Mouse (Mus musculus): ENCODE data around the gene Fem1a.

DNA sequence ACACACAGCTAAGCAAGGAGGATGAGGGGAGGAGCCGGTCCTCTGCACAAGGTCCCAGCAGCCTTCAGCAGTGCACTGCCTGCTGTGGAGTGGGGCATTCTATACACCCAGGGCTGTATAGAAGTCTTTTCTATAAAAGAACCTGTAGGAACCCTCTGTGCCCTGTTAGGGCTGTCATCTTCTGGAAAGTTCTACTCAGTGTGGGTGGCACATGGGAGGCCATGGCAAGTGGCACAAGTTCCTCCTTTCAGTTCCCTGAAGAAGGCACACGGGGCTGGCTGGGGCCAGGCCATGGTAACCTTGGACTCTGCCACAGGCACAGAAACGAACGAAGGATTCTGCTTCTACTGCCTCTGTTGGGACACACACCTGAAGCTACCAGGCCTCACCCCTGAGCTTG lies 8.4 kb downstream of the Fem1a start:
- TF ChIP-seq POLR2A (IDR thresholded peaks at IDR 0.05; ENCODE audit: borderline replicate concordance, control insufficient read depth, low read depth, low read length): no peak
- TF ChIP-seq CTCF (IDR thresholded peaks at IDR 0.05; ENCODE audit: control insufficient read depth, insufficient read depth, low read length): no peak
